ENCODE assay signal across 11 mouse cellular contexts in the genomic region with DNA sequence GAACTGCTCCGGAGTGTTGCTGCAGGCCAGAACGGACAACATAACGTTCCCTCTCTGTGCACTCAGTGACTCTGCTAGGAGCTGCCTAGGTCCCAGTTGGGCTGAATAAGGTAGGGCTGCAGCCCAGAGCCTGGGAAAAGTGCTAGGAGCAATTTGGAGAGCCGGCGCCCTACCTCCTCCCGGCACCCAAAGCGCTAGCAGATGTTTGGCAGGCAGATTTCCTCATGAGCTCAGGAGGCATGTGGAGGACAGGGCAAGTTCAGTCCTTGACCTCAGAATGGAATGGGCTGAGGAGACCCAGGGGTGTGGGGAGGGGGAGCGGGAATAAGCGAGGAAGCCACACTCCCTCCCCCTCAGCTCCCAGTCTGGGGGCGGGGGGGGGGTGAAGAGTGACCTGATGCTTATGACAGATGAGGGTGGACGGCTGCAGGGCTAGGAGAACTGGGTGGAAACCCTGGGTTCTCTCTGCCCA.
DNase-seq lines count a peak whose midpoint lies in the region; ATAC-seq and TF ChIP-seq lines count a peak whose summit lies in the region.
"Had no signal": no experiment of that assay in that cellular context is flagged by ENCODE, and none has a peak within 500 bp of the region (broad histone marks: within the 10 kb centered on the region; RNA-seq: fewer than 3 reads in every experiment).

No protein-coding gene starts in this region.

- no peaks in the 10 kb centered on the region for H3K9me3 ChIP-seq in midbrain, embryonic 10.5 days (replicated peaks)
- no peaks in the 10 kb centered on the region for H3K9me3 ChIP-seq in midbrain, postnatal 0 days (ENCODE audit: low read length)
- H3K9me3 ChIP-seq in intestine, embryonic 15.5 days: no peaks in the 10 kb centered on the region
- H3K9me3 ChIP-seq in stomach, embryonic 14.5 days (ENCODE audit: control insufficient read depth, low read depth, low read length): no peaks in the 10 kb centered on the region
- no peaks in the 10 kb centered on the region for H3K9me3 ChIP-seq in liver, embryonic 11.5 days (ENCODE audit: control insufficient read depth, low read length)

- no peak for ATAC-seq in midbrain, postnatal 0 days (ENCODE audit: low FRiP score)
- peak; percentile 49; the same call in 1 of the 2 replicates for ATAC-seq in intestine, embryonic 15.5 days
- peak; percentile 40; the same call in 1 of the 2 replicates for ATAC-seq in stomach, embryonic 14.5 days (ENCODE audit: insufficient number of reproducible peaks, insufficient read depth, low FRiP score, low read depth)
- no peak for ATAC-seq in liver, embryonic 11.5 days (replicated peaks; ENCODE audit: low FRiP score)

- no peak for TF ChIP-seq CTCF in midbrain, postnatal 0 days (IDR thresholded peaks at IDR 0.05)

- intact Hi-C loops in gastrocnemius, postnatal 14 days (cut with DNase I; ENCODE audit: low total_unique reads): no loop called here

- H3K4me2 ChIP-seq in midbrain, postnatal 0 days (ENCODE audit: low read depth, low read length, poor library complexity, severe bottlenecking): no peak overlapping the region
- H3K4me2 ChIP-seq in intestine, embryonic 15.5 days (replicated peaks): no peak overlapping the region
- H3K4me2 ChIP-seq in stomach, embryonic 14.5 days (replicated peaks; ENCODE audit: low read depth, low read length): no peak overlapping the region
- no peak overlapping the region for H3K4me2 ChIP-seq in liver, embryonic 11.5 days

- no peak for DNase-seq in midbrain, embryonic 10.5 days (ENCODE audit: low spot score)
- DNase-seq in midbrain, postnatal 0 days (ENCODE audit: low spot score): no peak
- peak; percentile 81 for DNase-seq in gastrocnemius, postnatal 14 days
- no peak for DNase-seq in right cerebral cortex, adult 2 months (ENCODE audit: low spot score in 2 of 2)
- no peak for DNase-seq in liver, embryonic 11.5 days (ENCODE audit: low spot score)
- DNase-seq in spleen, adult 12 weeks (ENCODE audit: low spot score): no peak
- DNase-seq: thymus, postnatal 36 days had no signal

- 73% methylated on average over 11 of the region's 11 CpGs for WGBS in midbrain, embryonic 10.5 days
- WGBS in midbrain, postnatal 0 days: 79% methylated on average over 10 of the region's 11 CpGs
- WGBS in intestine, embryonic 15.5 days: 46% methylated on average over 11 of the region's 11 CpGs
- 42% methylated on average over 10 of the region's 11 CpGs for WGBS in stomach, embryonic 14.5 days
- 49% methylated on average over 11 of the region's 11 CpGs for WGBS in liver, embryonic 11.5 days

- peak overlapping the region; percentile 28; the same call in 1 of the 2 replicates for H3K27ac ChIP-seq in midbrain, embryonic 10.5 days (replicated peaks)
- H3K27ac ChIP-seq in midbrain, postnatal 0 days (ENCODE audit: low read depth, low read length): no peak overlapping the region
- 0 out of 2 replicates have a peak overlapping the region, but pooled peaks have one; percentile 1 for H3K27ac ChIP-seq in intestine, embryonic 15.5 days
- no peak overlapping the region; the same call in 1 of the 2 replicates for H3K27ac ChIP-seq in stomach, embryonic 14.5 days (ENCODE audit: low read length)
- no peak overlapping the region for H3K27ac ChIP-seq in liver, embryonic 11.5 days (ENCODE audit: low read depth, low read length)
- H3K27ac ChIP-seq: liver, embryonic 14.5 days had no signal

- H3K36me3 ChIP-seq in midbrain, embryonic 10.5 days: no peaks in the 10 kb centered on the region
- H3K36me3 ChIP-seq in midbrain, postnatal 0 days (ENCODE audit: insufficient read depth, low read length): no peaks in the 10 kb centered on the region
- H3K36me3 ChIP-seq in intestine, embryonic 15.5 days: no peaks in the 10 kb centered on the region
- no peaks in the 10 kb centered on the region for H3K36me3 ChIP-seq in stomach, embryonic 14.5 days (ENCODE audit: control insufficient read depth, insufficient read depth, low read length)
- H3K36me3 ChIP-seq in liver, embryonic 11.5 days (ENCODE audit: control insufficient read depth, insufficient read depth, low read length): no peaks in the 10 kb centered on the region
- H3K36me3 ChIP-seq: G1E had no signal

- no peak overlapping the region for H3K9ac ChIP-seq in midbrain, postnatal 0 days (replicated peaks; ENCODE audit: low read length, poor library complexity, severe bottlenecking)
- H3K9ac ChIP-seq in intestine, embryonic 15.5 days: no peak overlapping the region
- no peak overlapping the region for H3K9ac ChIP-seq in stomach, embryonic 14.5 days (replicated peaks; ENCODE audit: low read depth, low read length)
- H3K9ac ChIP-seq in liver, embryonic 11.5 days (ENCODE audit: low read depth, low read length): no peak overlapping the region
- H3K9ac ChIP-seq: liver, embryonic 14.5 days had no signal

- peaks cover 8% of the 10 kb centered on the region for H3K4me1 ChIP-seq in midbrain, embryonic 10.5 days
- H3K4me1 ChIP-seq in midbrain, postnatal 0 days (ENCODE audit: insufficient read depth, low read length): no peaks in the 10 kb centered on the region
- H3K4me1 ChIP-seq in intestine, embryonic 15.5 days (replicated peaks): peaks cover 8% of the 10 kb centered on the region
- H3K4me1 ChIP-seq in stomach, embryonic 14.5 days (ENCODE audit: control insufficient read depth, insufficient read depth, low read length): 0 out of 2 replicates have a peak, but pooled peaks cover 7% of the 10 kb centered on the region
- H3K4me1 ChIP-seq in liver, embryonic 11.5 days (replicated peaks; ENCODE audit: control insufficient read depth, insufficient read depth, low read length): 0 out of 2 replicates have a peak, but pooled peaks cover 2% of the 10 kb centered on the region

- no peak overlapping the region for H3K4me3 ChIP-seq in midbrain, embryonic 10.5 days
- no peak overlapping the region for H3K4me3 ChIP-seq in midbrain, postnatal 0 days (ENCODE audit: low read depth, low read length)
- no peak overlapping the region for H3K4me3 ChIP-seq in intestine, embryonic 15.5 days (replicated peaks)
- no peak overlapping the region for H3K4me3 ChIP-seq in stomach, embryonic 14.5 days (ENCODE audit: low read depth, low read length)
- H3K4me3 ChIP-seq in liver, embryonic 11.5 days (ENCODE audit: low read depth, low read length): no peak overlapping the region

- H3K27me3 ChIP-seq in midbrain, embryonic 10.5 days (ENCODE audit: low read depth, poor library complexity, severe bottlenecking): no peaks in the 10 kb centered on the region
- H3K27me3 ChIP-seq in midbrain, postnatal 0 days (ENCODE audit: insufficient read depth, low read length): no peaks in the 10 kb centered on the region
- no peaks in the 10 kb centered on the region for H3K27me3 ChIP-seq in intestine, embryonic 15.5 days (replicated peaks)
- no peaks in the 10 kb centered on the region for H3K27me3 ChIP-seq in stomach, embryonic 14.5 days (ENCODE audit: control insufficient read depth, insufficient read depth, low read length)
- no peaks in the 10 kb centered on the region for H3K27me3 ChIP-seq in liver, embryonic 11.5 days (replicated peaks; ENCODE audit: control insufficient read depth, insufficient read depth, low read length)

Comparison
In these comparisons a context has a peak if more than half of its experiments do, and no peak if none do; other contexts are left out.
1. H3K27ac ChIP-seq: peak in midbrain, embryonic 10.5 days (single experiment) and intestine, embryonic 15.5 days (single experiment); none in midbrain, postnatal 0 days (single experiment), stomach, embryonic 14.5 days (single experiment) and liver, embryonic 11.5 days (single experiment).
2. ATAC-seq: peak in intestine, embryonic 15.5 days (single experiment) and stomach, embryonic 14.5 days (single experiment); none in midbrain, postnatal 0 days (single experiment) and liver, embryonic 11.5 days (single experiment).